Mouse (Mus musculus) Muller cell, postnatal 12 days (primary cell): Measurements from ENCODE around the gene Afmid.
A peak's percentile ranks its signal among the peaks of the same experiment; 100 is the strongest.
"Not testable (repeated sequence)": the region's sequence is repeated elsewhere in the genome, so short reads cannot be mapped to it uniquely, and the experiment has no call there.

ENCODE experiments used
- DNase-seq: peaks from one replicate; pipeline ENCODE4 v3.0.0-alpha.2; 2015; ENCODE audit errors: inconsistent ontology term

Afmid gene

GRCm38 (mm10) chr11:117825333-117826101 is at the start of gene Afmid, which contains the start of gene Tk1:
TSS of gene Afmid (plus strand) at chr11:117825924.
TSS of gene Tk1 (minus strand) at chr11:117826092.
- DNase-seq, result peak; percentile 83

DNA sequence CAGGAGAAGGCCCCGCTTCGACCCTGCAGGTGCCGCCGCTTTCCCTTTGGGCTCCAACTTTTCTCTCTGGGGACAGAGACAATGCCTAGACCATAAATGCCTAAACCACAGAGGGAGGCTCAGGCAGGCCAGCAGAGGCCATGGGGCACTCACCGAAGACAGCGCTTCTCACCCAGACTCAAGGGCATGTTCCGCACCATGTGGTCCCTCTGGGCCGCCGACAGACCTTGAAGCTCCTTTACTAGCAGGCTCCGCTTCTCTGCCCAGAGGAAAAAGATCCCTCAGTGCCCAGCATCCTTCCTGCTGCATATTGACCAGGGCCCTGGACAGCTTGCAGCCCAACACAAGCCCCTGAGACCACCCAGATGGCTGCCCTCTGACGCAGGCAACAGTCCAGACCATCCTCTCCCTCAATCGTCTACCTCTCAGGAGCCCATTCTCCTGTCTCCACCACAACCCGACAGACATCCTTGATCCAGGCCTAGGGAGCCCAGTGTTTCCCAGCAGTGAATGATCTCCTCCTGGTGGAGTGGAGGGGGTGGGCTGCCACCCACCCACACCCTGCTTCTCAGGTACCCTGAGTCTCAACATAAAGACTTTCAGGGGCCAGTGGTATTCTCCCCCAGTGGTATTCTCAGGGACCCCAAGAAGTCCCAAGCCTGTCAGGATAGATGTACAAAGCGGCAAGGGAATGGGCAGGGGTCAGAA is 49.5 kb upstream of the Afmid start:
- no peak for DNase-seq

- DNase-seq, result no peak
These were observed 48.6 kb upstream of the Afmid start for GRCm38 (mm10) chr11:117777111-117777510.

DNA sequence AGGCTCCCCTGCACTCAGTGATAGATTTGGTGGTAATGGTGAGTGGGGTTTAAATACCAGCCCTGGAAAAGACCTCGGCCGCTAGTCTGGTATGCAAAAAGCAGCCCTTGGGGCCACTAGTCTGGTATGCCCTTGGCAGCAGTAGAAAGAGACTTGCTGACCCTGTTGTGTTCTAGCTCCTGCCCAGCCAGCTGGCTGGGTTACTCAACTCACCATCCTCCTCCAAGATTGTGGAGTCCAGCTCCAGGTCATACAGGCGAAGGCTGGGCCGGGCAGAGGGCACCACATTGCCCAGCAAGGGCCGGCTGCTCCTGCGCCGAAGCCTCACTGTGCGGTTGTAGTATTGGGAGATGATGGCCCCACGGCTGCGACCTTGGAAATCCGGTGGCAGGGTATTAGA is 47.7 kb upstream of the Afmid start:
- no peak for DNase-seq

DNA sequence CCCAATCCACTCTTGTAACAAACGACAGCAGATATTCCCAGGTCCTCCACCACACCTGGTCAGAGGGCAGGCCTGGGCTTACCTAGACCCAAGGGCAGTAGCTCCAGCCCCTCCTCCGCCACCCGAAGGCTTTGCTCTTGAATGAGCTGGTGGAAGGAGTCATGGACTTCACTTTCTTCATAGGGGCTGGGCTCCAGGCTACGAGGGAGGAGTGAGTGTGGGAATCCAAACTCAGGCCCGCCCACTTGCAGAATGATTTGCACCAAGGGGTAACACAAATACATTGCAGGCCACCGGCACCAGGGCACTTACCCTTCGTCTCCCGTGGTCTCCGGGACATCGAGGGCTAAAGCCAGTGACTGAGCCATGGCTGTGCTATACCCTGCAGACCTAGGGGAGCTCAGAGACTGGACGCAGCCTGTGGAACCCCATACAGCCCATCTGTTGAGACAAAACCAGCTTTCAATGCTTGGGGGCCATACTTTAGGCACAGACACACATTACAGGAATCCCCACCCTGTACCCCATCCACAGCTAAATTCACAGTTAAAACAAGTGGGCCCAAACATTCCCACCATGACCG is 46.8 kb upstream of the Afmid start:
- no peak for DNase-seq

- peak; percentile 85 for DNase-seq
These were observed 46.1 kb upstream of the Afmid start for GRCm38 (mm10) chr11:117779434-117780198.

DNA sequence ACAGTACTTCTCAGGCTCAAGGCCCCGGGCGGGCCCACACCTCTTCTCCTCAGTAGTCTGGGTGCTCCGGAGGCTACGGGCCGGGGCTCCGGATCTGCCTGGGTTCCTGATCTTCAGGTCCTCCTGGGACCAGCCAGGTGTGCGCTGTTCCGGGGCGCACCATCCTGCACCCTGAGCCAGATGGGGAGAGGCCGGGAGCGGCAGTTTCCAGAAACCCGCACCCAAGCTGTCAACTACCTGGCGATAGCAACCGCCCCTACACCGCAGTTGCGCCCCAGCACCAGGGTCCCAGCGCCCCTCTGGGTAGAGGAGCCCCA is 45.6 kb upstream of the Afmid start:
- no peak for DNase-seq

GRCm38 (mm10) chr11:117780582-117781111 is 45.1 kb upstream of the Afmid start:
- DNase-seq, result peak; percentile 88

DNA sequence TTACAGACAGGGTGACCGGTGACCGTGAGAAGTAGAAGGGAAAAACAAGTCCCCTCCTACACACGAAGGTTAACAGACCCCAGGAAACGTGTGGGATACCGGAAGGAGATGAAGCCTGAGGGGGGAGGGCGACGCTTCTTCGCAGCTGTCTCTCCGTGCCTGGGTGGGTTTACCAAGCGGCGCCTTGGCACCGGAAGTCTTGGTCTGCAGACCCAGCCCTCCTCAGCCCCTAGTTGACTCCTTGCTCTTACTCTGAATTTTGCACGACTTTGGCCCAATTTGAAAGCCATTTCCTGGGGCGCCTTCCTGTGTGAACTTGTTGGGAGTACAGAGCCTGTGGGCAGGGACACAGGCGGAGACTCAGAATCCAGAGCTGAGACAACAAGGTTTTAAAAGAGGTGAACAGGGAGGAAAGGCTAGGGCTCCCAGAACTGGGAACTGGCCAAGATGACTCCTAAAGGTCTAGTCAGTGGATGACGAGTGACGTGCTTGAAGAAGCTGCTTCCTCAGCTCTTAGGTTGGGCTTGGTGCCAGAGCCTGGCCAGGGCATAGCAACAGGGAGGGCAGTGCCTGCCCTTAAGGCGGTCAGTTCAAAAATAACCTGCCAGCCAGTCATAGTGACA is 44.4 kb upstream of the Afmid start:
- peak; percentile 55 for DNase-seq

- no peak for DNase-seq
These were observed 43.6 kb upstream of the Afmid start, which contains the start of the genes Tmc8 and Tmc6 for GRCm38 (mm10) chr11:117781993-117782704. TSS of gene Tmc8 (plus strand) at chr11:117782076. TSS of gene Tmc6 (minus strand) at chr11:117782198.

GRCm38 (mm10) chr11:117782705-117783034 is 43.1 kb upstream of the Afmid start:
- DNase-seq, result no peak

DNA sequence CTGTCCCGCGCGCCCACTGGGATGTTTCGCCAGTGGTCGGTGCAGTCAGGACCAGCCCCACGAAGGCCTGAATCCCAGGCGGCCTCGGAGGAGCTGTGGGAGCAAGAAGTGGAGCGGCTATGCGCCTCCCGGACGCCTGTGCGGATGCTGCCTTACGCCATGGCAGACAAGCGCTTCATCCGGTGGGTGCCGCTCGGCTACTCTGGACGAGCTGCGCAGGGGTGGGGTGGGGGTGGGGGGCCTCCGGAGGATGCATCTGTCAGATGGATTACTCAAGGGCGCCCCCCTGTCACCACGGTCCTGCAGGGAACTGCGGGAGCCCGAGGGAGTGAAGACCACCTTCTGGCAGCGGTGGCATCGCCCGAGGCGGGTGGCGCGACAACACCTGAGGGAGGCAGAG is 42.6 kb upstream of the Afmid start:
- no peak for DNase-seq

DNA sequence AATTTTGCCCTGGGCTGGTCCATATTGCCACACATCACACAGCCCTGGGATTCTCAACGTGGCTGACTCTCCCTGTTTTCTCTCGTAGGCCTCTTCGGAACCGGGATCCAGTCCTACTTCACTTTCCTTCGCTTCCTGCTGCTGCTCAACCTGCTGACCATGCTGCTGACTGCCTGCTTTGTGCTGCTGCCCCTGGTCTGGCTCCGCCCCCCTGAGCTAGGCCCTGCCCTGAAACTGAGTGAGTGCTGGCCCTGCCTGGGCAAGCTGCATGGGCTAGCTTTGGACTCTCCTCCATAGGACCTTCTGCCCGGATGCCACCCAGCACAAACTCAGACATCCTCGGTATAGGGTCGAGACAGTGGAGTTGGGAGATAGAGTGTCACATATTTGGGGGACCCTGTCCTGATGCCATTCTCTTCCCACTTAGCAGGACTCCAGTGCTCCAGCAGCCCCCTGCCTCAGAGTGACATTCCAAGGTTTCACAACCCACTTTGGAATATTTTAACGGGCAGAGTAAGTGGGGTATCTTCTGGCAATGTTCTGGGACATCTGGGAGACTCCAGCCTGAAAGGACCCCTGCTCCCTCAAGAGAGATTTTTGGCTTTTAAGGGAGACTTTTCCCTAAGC is 41.9 kb upstream of the Afmid start:
- DNase-seq, result peak; percentile 32

GRCm38 (mm10) chr11:117786294-117786693 is 39.4 kb upstream of the Afmid start:
- no peak for DNase-seq

DNA sequence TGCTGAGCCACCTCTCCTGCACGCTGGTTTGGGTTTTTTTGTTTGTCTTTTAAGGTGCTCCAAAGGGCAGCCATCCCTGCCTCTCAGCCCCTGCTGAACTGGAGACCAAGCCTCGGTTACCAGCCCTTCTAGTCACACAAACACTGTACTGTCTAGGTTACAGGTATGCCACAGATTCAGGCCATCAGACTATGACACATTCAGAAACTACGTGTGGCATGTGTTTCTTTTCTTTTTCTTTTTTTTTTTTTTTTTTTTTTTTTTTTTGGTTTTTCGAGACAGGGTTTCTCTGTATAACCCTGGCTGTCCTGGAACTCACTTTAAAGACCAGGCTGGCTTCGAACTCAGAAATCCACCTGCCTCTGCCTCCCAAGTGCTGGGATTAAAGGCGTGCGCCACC is 37.2 kb upstream of the Afmid start:
- not testable (repeated sequence) for DNase-seq

- DNase-seq, result peak; percentile 50
These were observed 35.4 kb upstream of the Afmid start for GRCm38 (mm10) chr11:117790286-117790685.

DNA sequence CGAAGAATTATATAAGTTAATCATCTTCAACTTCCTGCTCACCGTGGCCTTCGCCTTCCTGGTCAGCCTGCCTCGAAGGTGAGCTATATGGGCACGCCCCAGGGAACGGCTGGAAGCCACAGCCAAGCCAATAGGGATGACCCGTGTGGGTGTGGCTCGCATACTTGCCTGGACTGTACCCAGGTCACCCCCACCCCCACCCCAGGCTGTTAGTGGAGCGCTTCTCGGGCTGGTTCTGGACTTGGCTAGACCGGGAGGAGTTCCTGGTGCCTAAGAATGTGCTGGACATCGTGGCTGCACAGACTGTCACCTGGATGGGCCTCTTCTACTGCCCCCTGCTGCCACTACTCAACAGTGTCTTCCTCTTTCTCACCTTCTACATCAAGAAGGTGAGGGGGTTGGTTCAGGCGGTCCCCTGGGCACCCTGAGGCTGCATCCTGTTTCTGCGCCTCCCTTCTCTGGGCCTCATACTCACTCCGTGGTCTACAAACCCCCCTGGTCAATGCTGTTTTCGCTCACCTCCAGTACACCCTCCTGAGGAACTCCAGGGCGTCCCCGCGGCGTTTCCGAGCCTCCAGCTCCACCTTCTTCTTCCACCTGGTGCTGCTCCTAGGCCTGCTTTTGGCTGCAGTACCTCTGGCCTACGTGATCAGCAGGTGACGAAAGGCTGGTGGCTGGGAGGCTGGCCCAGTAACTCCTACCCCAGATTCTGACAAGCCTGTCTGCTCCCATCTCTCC is 34.9 kb upstream of the Afmid start:
- no peak for DNase-seq

DNA sequence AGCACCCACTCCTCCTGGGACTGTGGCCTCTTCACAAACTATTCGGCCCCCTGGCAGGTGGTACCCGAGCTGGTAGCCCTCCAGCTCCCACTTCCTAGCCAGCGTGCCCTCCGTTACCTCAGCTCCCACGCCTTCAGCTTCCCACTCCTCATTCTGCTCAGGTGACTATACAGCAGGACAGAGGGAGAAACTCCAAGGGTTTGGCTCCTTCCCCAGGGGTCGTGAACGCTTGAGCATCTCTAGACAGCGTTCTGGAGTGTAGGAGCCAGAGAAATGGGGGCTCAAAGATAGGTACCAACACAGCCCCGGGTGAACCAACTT is 34.3 kb upstream of the Afmid start:
- no peak for DNase-seq

DNA sequence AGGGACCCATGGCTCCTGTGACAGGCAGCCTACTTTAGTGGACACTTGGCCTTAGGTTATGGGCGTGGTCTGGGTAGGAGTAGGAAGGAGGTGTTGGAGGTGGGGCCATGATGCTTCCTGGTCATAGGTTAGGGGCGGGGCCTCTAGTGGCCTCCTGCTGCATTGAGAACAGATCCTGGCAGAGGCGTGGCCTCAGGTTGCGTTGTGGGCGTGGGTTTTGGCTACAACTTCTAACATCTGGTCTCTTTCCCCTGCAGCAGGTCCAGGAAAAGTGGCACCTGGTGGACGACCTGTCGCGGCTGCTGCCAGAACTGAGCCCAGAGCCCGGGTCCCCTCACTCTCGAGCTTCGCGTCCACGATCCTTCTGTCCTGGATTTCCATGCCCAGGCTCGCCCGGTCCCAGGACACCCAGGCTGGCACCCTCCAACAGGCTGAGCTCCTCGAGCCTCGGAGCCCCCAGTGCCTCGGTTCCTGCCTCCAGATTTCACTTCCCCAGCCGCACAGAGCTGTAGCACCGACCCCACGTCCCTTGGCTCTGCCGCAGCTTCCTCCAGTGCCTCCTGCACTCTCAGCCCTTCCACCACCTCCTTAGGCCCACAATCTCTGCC is 33.3 kb upstream of the Afmid start:
- no peak for DNase-seq
